Mouse (Mus musculus) MEL (cell line): Measurements from ENCODE around the gene Micu1. TPM values are rescaled to one million over a fixed set of nuclear protein-coding genes. Genes with fewer than 3 reads are reported as not detected.
A peak's percentile ranks its signal among the peaks of the same experiment; 100 is the strongest.

Source experiments
- DNase-seq: peaks from one replicate; pipeline ENCODE4 v3.0.0; 2011; ENCODE audit warnings: low read depth, low spot score
- H3K27ac ChIP-seq: 2 replicates; pipeline ENCODE4 v1.5.1; 2012; ENCODE audit warnings: low read depth, mild to moderate bottlenecking, control low read depth, low read length, moderate library complexity; ENCODE audit not compliant: control insufficient read depth
- H3K27me3 ChIP-seq, 2 experiments: fragments of 150-350 bp in 1 of 2; sonication (generic) in 1 of 2; 2 replicates each; pipeline ENCODE4 v1.6.1; 2012; ENCODE audit warnings: low read length in 2 of 2, mild to moderate bottlenecking in 2 of 2, improper control_type of control experiment in 1 of 2, moderate library complexity in 1 of 2; ENCODE audit not compliant: insufficient read depth in 2 of 2, control insufficient read depth in 1 of 2
- H3K36me3 ChIP-seq, 2 experiments: 2 replicates each; pipeline ENCODE4 v1.6.1; 2012 to 2014; ENCODE audit warnings: low read length in 2 of 2, improper control_type of control experiment in 1 of 2, inconsistent platforms in 1 of 2, mild to moderate bottlenecking in 1 of 2; ENCODE audit not compliant: insufficient read depth in 2 of 2, control insufficient read depth in 1 of 2
- H3K4me1 ChIP-seq, 2 experiments: fragments of 150-350 bp in 1 of 2; sonication (generic) in 1 of 2; 2 replicates each; pipeline ENCODE4 v1.6.1; 2012; ENCODE audit warnings: low read length in 2 of 2, improper control_type of control experiment in 1 of 2, mild to moderate bottlenecking in 1 of 2; ENCODE audit not compliant: insufficient read depth in 2 of 2, control insufficient read depth in 1 of 2
- H3K4me3 ChIP-seq, 2 experiments: fragments of 150-350 bp in 1 of 2; sonication (generic) in 1 of 2; 2 replicates each; pipeline ENCODE4 v1.5.1; 2012; ENCODE audit warnings: low read depth in 2 of 2, low read length in 2 of 2, mild to moderate bottlenecking in 2 of 2, moderate library complexity in 2 of 2, control low read depth in 1 of 2, improper control_type of control experiment in 1 of 2; ENCODE audit not compliant: control insufficient read depth in 1 of 2, insufficient read depth in 1 of 2
- H3K79me2 ChIP-seq: 2 replicates; pipeline ENCODE4 v1.6.1; 2012; ENCODE audit warnings: mild to moderate bottlenecking, low read length, moderate library complexity; ENCODE audit not compliant: control insufficient read depth, poor library complexity, insufficient read depth
- H3K9ac ChIP-seq: 2 replicates; pipeline ENCODE4 v1.6.1; 2012; ENCODE audit warnings: low read depth, mild to moderate bottlenecking, control low read depth, low read length, moderate library complexity; ENCODE audit not compliant: control insufficient read depth, poor library complexity, severe bottlenecking
- H3K9me3 ChIP-seq: fragments of 150-350 bp; sonication (generic); replicated peaks from 2 replicates; pipeline ENCODE4 v1.6.1; 2012; ENCODE audit warnings: mild to moderate bottlenecking, low read length, improper control_type of control experiment, moderate library complexity; ENCODE audit not compliant: insufficient read depth
- CHD2 ChIP-seq: IDR thresholded peaks from 2 replicates; pipeline ENCODE4 v1.6.1; 2011; ENCODE audit warnings: low read length, improper control_type of control experiment
- CTCF ChIP-seq, 3 experiments: IDR thresholded peaks in 2 of 3; conservative IDR thresholded peaks in 1 of 3; 2 replicates each; pipeline ENCODE4 v1.5.1; 2011 to 2012; ENCODE audit warnings: low read length in 3 of 3, low read depth in 2 of 3, mild to moderate bottlenecking in 2 of 3, improper control_type of control experiment in 1 of 3, inconsistent platforms in 1 of 3, mixed read lengths in 1 of 3, moderate library complexity in 1 of 3; ENCODE audit not compliant: control insufficient read depth in 1 of 3, insufficient read depth in 1 of 3, poor library complexity in 1 of 3, severe bottlenecking in 1 of 3
- GATA1 ChIP-seq: IDR thresholded peaks from 2 replicates; pipeline ENCODE4 v1.6.1; 2011; ENCODE audit warnings: low read depth, low read length, improper control_type of control experiment
- HCFC1 ChIP-seq: IDR thresholded peaks from 2 replicates; pipeline ENCODE4 v1.6.1; 2012; ENCODE audit warnings: low read depth, mild to moderate bottlenecking, inconsistent platforms, low read length, improper control_type of control experiment, moderate library complexity
- JUND ChIP-seq: IDR thresholded peaks from 2 replicates; pipeline ENCODE4 v1.6.1; 2011; ENCODE audit warnings: low read depth, mild to moderate bottlenecking, improper control_type of control experiment, low read length
- KAT2A ChIP-seq: conservative IDR thresholded peaks from 2 replicates; pipeline ENCODE4 v1.6.1; 2012; ENCODE audit warnings: low read depth, low read length, improper control_type of control experiment, inconsistent platforms
- MAFK ChIP-seq: IDR thresholded peaks from 2 replicates; pipeline ENCODE4 v1.6.1; 2011; ENCODE audit warnings: low read depth, mild to moderate bottlenecking, low read length, improper control_type of control experiment, borderline replicate concordance
- MEF2A ChIP-seq: IDR thresholded peaks from 2 replicates; pipeline ENCODE4 v1.6.1; 2014; ENCODE audit warnings: low read depth, mild to moderate bottlenecking, inconsistent platforms, low read length, improper control_type of control experiment; ENCODE audit not compliant: poor library complexity, insufficient replicate concordance, severe bottlenecking; ENCODE audit errors: extremely low read depth
- NELFE ChIP-seq: IDR thresholded peaks from 2 replicates; pipeline ENCODE4 v1.6.1; 2011; ENCODE audit warnings: low read depth, low read length, improper control_type of control experiment
- POLR2A ChIP-seq, 2 experiments: IDR thresholded peaks; 2 replicates each; pipeline ENCODE4 v1.6.1; 2011 to 2012; ENCODE audit warnings: low read length in 2 of 2, mild to moderate bottlenecking in 2 of 2, control low read depth in 1 of 2, improper control_type of control experiment in 1 of 2, low read depth in 1 of 2, moderate library complexity in 1 of 2; ENCODE audit not compliant: control insufficient read depth in 1 of 2, insufficient read depth in 1 of 2, poor library complexity in 1 of 2
- POLR2AphosphoS2 ChIP-seq: IDR thresholded peaks from 2 replicates; pipeline ENCODE4 v1.6.1; 2011; ENCODE audit warnings: low read length, improper control_type of control experiment
- RAD21 ChIP-seq: IDR thresholded peaks from 2 replicates; pipeline ENCODE4 v1.6.1; 2011; ENCODE audit warnings: mild to moderate bottlenecking, low read depth, low read length, improper control_type of control experiment
- SIN3A ChIP-seq: IDR thresholded peaks from 2 replicates; pipeline ENCODE4 v1.6.1; 2012; ENCODE audit warnings: low read length, improper control_type of control experiment, inconsistent platforms
- SMC3 ChIP-seq: IDR thresholded peaks from 2 replicates; pipeline ENCODE4 v1.6.1; 2011; ENCODE audit warnings: low read depth, low read length, improper control_type of control experiment
- TAL1 ChIP-seq: IDR thresholded peaks from 2 replicates; pipeline ENCODE4 v1.6.1; 2012; ENCODE audit warnings: mild to moderate bottlenecking, inconsistent platforms, low read length, moderate library complexity, mixed read lengths
- TBP ChIP-seq: IDR thresholded peaks from 2 replicates; pipeline ENCODE4 v1.8.0; 2011; ENCODE audit warnings: low read depth, low read length, improper control_type of control experiment
- UBTF ChIP-seq: IDR thresholded peaks from 2 replicates; pipeline ENCODE4 v1.6.1; 2012; ENCODE audit warnings: low read depth, mild to moderate bottlenecking, inconsistent platforms, low read length, improper control_type of control experiment, moderate library complexity, borderline replicate concordance; ENCODE audit not compliant: insufficient read depth
- ZC3H11A ChIP-seq: IDR thresholded peaks from 2 replicates; pipeline ENCODE4 v1.6.1; 2012; ENCODE audit warnings: low read depth, mild to moderate bottlenecking, inconsistent platforms, low read length, improper control_type of control experiment
- ZKSCAN1 ChIP-seq: IDR thresholded peaks from 2 replicates; pipeline ENCODE4 v1.6.1; 2012; ENCODE audit warnings: low read depth, mild to moderate bottlenecking, inconsistent platforms, low read length, improper control_type of control experiment, moderate library complexity
- ZMIZ1 ChIP-seq: IDR thresholded peaks from 2 replicates; pipeline ENCODE4 v1.6.1; 2012; ENCODE audit warnings: low read depth, mild to moderate bottlenecking, inconsistent platforms, low read length, improper control_type of control experiment, moderate library complexity
- polyA plus RNA-seq, 2 experiments: library from polyadenylated mRNA; stranded (reverse) in 1 of 2; unstranded in 1 of 2; fragments of >175 nt in 1 of 2; fragments of >200 nt in 1 of 2; gene quantifications; 2 replicates each; pipeline versions ENCODE4 v1.2.1 to v1.2.4; 2012; ENCODE audit warnings: low replicate concordance in 2 of 2, low read depth in 1 of 2; ENCODE audit not compliant: insufficient read length in 2 of 2, insufficient read depth in 1 of 2, missing spikeins in 1 of 2
- total RNA-seq: library from RNA; depleted of rRNA; stranded (reverse); fragments of 300-350 nt; gene quantifications from 2 replicates; pipeline ENCODE4 v1.2.3, GENCODE M21; 2012

The Micu1 gene
- total and polyA plus RNA-seq, 3 experiments, result 18.0 to 26.8 TPM; not detected in 1

- Histone ChIP-seq H3K27me3 (no peaks in the 10 kb centered on the region), H3K27ac (no peak overlapping the region), H3K4me3 (no peak overlapping the region), H3K79me2 (peaks cover 3% of the 10 kb centered on the region), H3K36me3 (peaks cover 0 to 8% of the 10 kb centered on the region in 2 experiments; a peak in 1 of 4 replicates), H3K9ac (no peak overlapping the region), H3K4me1 (peaks cover 2 to 5% of the 10 kb centered on the region in 2 experiments), H3K9me3 (no peaks in the 10 kb centered on the region)
- peak; percentile 13 for DNase-seq
- TF ChIP-seq MAFK (peak; percentile 92), CHD2 (no peak)
These were observed 5.3 kb downstream of the Micu1 start for GRCm38 (mm10) chr10:59707595-59707994.

GRCm38 (mm10) chr10:59709281-59709680 is 7.0 kb downstream of the Micu1 start:
- H3K4me3 ChIP-seq, result no peak overlapping the region
- no peaks in the 10 kb centered on the region for H3K4me1 ChIP-seq
- TF ChIP-seq KAT2A (no peak), TBP (no peak), NELFE (no peak), TAL1 (no peak), RAD21 (no peak), CTCF (IDR thresholded peaks at IDR 0.05 in 2 of 3, conservative IDR thresholded peaks at IDR 0.05 in 1 of 3; ENCODE audit: control insufficient read depth in 1 of 3, insufficient read depth in 1 of 3, low read depth in 2 of 3, low read length in 3 of 3, poor library complexity in 1 of 3, severe bottlenecking in 1 of 3) (no peak), POLR2AphosphoS2 (no peak), SIN3A (no peak), UBTF (no peak), HCFC1 (no peak), ZKSCAN1 (no peak), POLR2A (IDR thresholded peaks at IDR 0.05; ENCODE audit: control insufficient read depth in 1 of 2, insufficient read depth in 1 of 2, low read depth in 1 of 2, low read length in 2 of 2, poor library complexity in 1 of 2) (no peak), MEF2A (no peak), ZMIZ1 (no peak), GATA1 (no peak), SMC3 (no peak), JUND (no peak), ZC3H11A (no peak)
- no peaks in the 10 kb centered on the region for H3K36me3 ChIP-seq
- no peak overlapping the region for H3K27ac ChIP-seq
- no peak overlapping the region for H3K9ac ChIP-seq
- no peaks in the 10 kb centered on the region for H3K9me3 ChIP-seq
- no peaks in the 10 kb centered on the region; the same call in 1 of the 2 replicates for H3K79me2 ChIP-seq
- no peaks in the 10 kb centered on the region for H3K27me3 ChIP-seq
- DNase-seq, result peak; percentile 12
